Mouse (Mus musculus): ENCODE results near the gene Birc7.

GRCm38 (mm10) chr2:180893537-180894028 lies 35.2 kb upstream of the Birc7 start:
- TF ChIP-seq CTCF (IDR thresholded peaks at IDR 0.05; ENCODE audit: extremely low read depth, insufficient read length, insufficient replicate concordance, low read depth, low read length) (no peak), POLR2A (IDR thresholded peaks at IDR 0.05; ENCODE audit: low read depth, low read length) (no peak)
